Mouse (Mus musculus) midbrain, embryonic 14.5 days (tissue): Measurements from ENCODE around the gene Cd93. TPM values are rescaled to one million over a fixed set of nuclear protein-coding genes. Genes with fewer than 3 reads are reported as not detected.

Experiments
- ATAC-seq: fragments of 200-750 bp; cut with Nextera tagmentation; 2 replicates; pipeline ENCODE4 v1.8.0; 2017; ENCODE audit warnings: moderate number of reproducible peaks, moderate library complexity; ENCODE audit not compliant: low FRiP score, low TSS enrichment
- DNase-seq: peaks from one replicate; pipeline ENCODE4 v3.0.0-alpha.2; 2015
- H3K27ac ChIP-seq: fragments of 300-500 bp; sonication (generic); replicated peaks from 2 replicates; pipeline ENCODE4 v1.5.1; 2014; ENCODE audit warnings: mild to moderate bottlenecking, low read depth, low read length, moderate library complexity
- H3K27me3 ChIP-seq: fragments of 300-500 bp; sonication (generic); 2 replicates; pipeline ENCODE4 v1.6.1; 2014; ENCODE audit warnings: low read length, control low read depth, mixed read lengths; ENCODE audit not compliant: control insufficient read depth, insufficient read depth
- H3K36me3 ChIP-seq: fragments of 300-500 bp; sonication (generic); 2 replicates; pipeline ENCODE4 v1.6.1; 2014; ENCODE audit warnings: low read length, control low read depth; ENCODE audit not compliant: control insufficient read depth, insufficient read depth
- H3K4me1 ChIP-seq: fragments of 300-500 bp; sonication (generic); 2 replicates; pipeline ENCODE4 v1.6.1; 2014; ENCODE audit warnings: mild to moderate bottlenecking, antibody characterized with exemption, low read length, control low read depth; ENCODE audit not compliant: control insufficient read depth, insufficient read depth
- H3K4me2 ChIP-seq: fragments of 300-500 bp; sonication (generic); 2 replicates; pipeline ENCODE4 v1.6.1; 2014; ENCODE audit warnings: mild to moderate bottlenecking, low read length, moderate library complexity
- H3K4me3 ChIP-seq: fragments of 300-500 bp; sonication (generic); replicated peaks from 2 replicates; pipeline ENCODE4 v1.5.1; 2014; ENCODE audit warnings: low read depth, low read length
- H3K9ac ChIP-seq: fragments of 300-500 bp; sonication (generic); replicated peaks from 2 replicates; pipeline ENCODE4 v1.6.1; 2014; ENCODE audit warnings: mild to moderate bottlenecking, low read length, moderate library complexity
- H3K9me3 ChIP-seq: fragments of 300-500 bp; sonication (generic); 2 replicates; pipeline ENCODE4 v1.6.1; 2016; ENCODE audit warnings: low read length, control low read depth, mixed read lengths; ENCODE audit not compliant: control insufficient read depth
- WGBS: fragments of 180-500 bp; shearing (Covaris S2); extraction: QIAGEN DNeasy Blood & Tissue Kit; methylation state at CpG from one replicate; pipeline ENCODE4 v1.1.7; 2014; 5-methylcytosine and 5-hydroxymethylcytosine counted together
- polyA plus RNA-seq: library from polyadenylated mRNA; unstranded; fragments of >200 nt; fragmentation: Nextera tagmentation; extraction: Ambion mirVana; gene quantifications from 2 replicates; pipeline ENCODE4 v1.2.1, GENCODE M21; 2014

Gene Cd93
- polyA plus RNA-seq: 5.1 and 8.8 TPM in 2 replicates

- no peaks in the 10 kb centered on the region for H3K9me3 ChIP-seq
- no peak within 1 kb of the TSS for H3K4me3 ChIP-seq
- no peak within 1 kb of the TSS for H3K27ac ChIP-seq
- no peak within 1 kb of the TSS; the same call in 1 of the 2 replicates for H3K9ac ChIP-seq
- H3K36me3 ChIP-seq: no peaks in the 10 kb centered on the region
- H3K4me2 ChIP-seq: no peak within 1 kb of the TSS
- 67% methylated on average over 13 of the region's 13 CpGs for WGBS
- DNase-seq (no peak), ATAC-seq (no peak)
- no peaks in the 10 kb centered on the region for H3K4me1 ChIP-seq
- no peaks in the 10 kb centered on the region for H3K27me3 ChIP-seq
Measured at GRCm38 (mm10) chr2:148443249-148443958, at the start of gene Cd93. Cd93 (minus strand) TSS chr2:148443563.

- H3K9ac ChIP-seq: no peak overlapping the region
- no peaks in the 10 kb centered on the region for H3K9me3 ChIP-seq
- ATAC-seq (no peak), DNase-seq (no peak)
- no peaks in the 10 kb centered on the region for H3K27me3 ChIP-seq
- no peak overlapping the region for H3K27ac ChIP-seq
- no peak overlapping the region for H3K4me3 ChIP-seq
- no peaks in the 10 kb centered on the region for H3K36me3 ChIP-seq
- no peak overlapping the region for H3K4me2 ChIP-seq
- 80% methylated on average over 4 of the region's 4 CpGs for WGBS
- no peaks in the 10 kb centered on the region for H3K4me1 ChIP-seq
Measured at GRCm38 (mm10) chr2:148492108-148492507, 48.7 kb upstream of the Cd93 start.

- H3K9ac ChIP-seq: no peak overlapping the region
- H3K4me3 ChIP-seq: no peak overlapping the region
- 54% methylated on average over 6 of the region's 6 CpGs for WGBS
- H3K36me3 ChIP-seq: no peaks in the 10 kb centered on the region
- H3K4me2 ChIP-seq: no peak overlapping the region
- no peaks in the 10 kb centered on the region for H3K27me3 ChIP-seq
- ATAC-seq (no peak; the same call in 1 of the 2 replicates), DNase-seq (no peak)
- no peaks in the 10 kb centered on the region for H3K4me1 ChIP-seq
- no peak overlapping the region for H3K27ac ChIP-seq
- no peaks in the 10 kb centered on the region for H3K9me3 ChIP-seq
Measured at GRCm38 (mm10) chr2:148490150-148490549, 46.8 kb upstream of the Cd93 start.

GRCm38 (mm10) chr2:148488885-148489284 is 45.5 kb upstream of the Cd93 start:
- Histone ChIP-seq H3K4me3 (no peak overlapping the region), H3K27ac (no peak overlapping the region), H3K4me1 (no peaks in the 10 kb centered on the region), H3K4me2 (no peak overlapping the region), H3K36me3 (no peaks in the 10 kb centered on the region), H3K27me3 (no peaks in the 10 kb centered on the region), H3K9ac (no peak overlapping the region), H3K9me3 (no peaks in the 10 kb centered on the region)
- DNase-seq (no peak), ATAC-seq (no peak)
- WGBS: 93% methylated on average over 2 of the region's 2 CpGs

GRCm38 (mm10) chr2:148485576-148485975 is 42.2 kb upstream of the Cd93 start:
- Histone ChIP-seq H3K4me2 (no peak overlapping the region), H3K4me3 (no peak overlapping the region), H3K36me3 (no peaks in the 10 kb centered on the region), H3K4me1 (no peaks in the 10 kb centered on the region), H3K9ac (no peak overlapping the region), H3K27me3 (no peaks in the 10 kb centered on the region), H3K27ac (no peak overlapping the region), H3K9me3 (no peaks in the 10 kb centered on the region)
- 92% methylated on average over 4 of the region's 4 CpGs for WGBS
- ATAC-seq (no peak), DNase-seq (no peak)

GRCm38 (mm10) chr2:148480376-148480775 is 37.0 kb upstream of the Cd93 start:
- no peaks in the 10 kb centered on the region for H3K4me1 ChIP-seq
- ATAC-seq: no peak

GRCm38 (mm10) chr2:148478141-148478701 is 34.9 kb upstream of the Cd93 start:
- Histone ChIP-seq H3K36me3 (no peaks in the 10 kb centered on the region), H3K4me3 (no peak overlapping the region), H3K9me3 (no peaks in the 10 kb centered on the region), H3K4me2 (no peak overlapping the region), H3K27me3 (no peaks in the 10 kb centered on the region), H3K4me1 (no peaks in the 10 kb centered on the region), H3K9ac (no peak overlapping the region), H3K27ac (no peak overlapping the region)
- 23% methylated on average over 3 of the region's 3 CpGs for WGBS
- peak; percentile 47 for DNase-seq
- ATAC-seq: peak; percentile 62; the same call in 1 of the 2 replicates

More at GRCm38 (mm10) chr2:148480376-148480775, 37.0 kb upstream of the Cd93 start:
- H3K4me2 ChIP-seq: no peak overlapping the region
- no peak overlapping the region for H3K4me3 ChIP-seq
- no peaks in the 10 kb centered on the region for H3K9me3 ChIP-seq
- no peak for DNase-seq
- no peaks in the 10 kb centered on the region for H3K36me3 ChIP-seq
- no peaks in the 10 kb centered on the region for H3K27me3 ChIP-seq
- H3K9ac ChIP-seq: no peak overlapping the region
- 89% methylated on average over 8 of the region's 8 CpGs for WGBS
- H3K27ac ChIP-seq: no peak overlapping the region

- Histone ChIP-seq H3K36me3 (no peaks in the 10 kb centered on the region), H3K9ac (no peak overlapping the region), H3K27ac (no peak overlapping the region), H3K4me3 (no peak overlapping the region), H3K27me3 (no peaks in the 10 kb centered on the region), H3K4me1 (no peaks in the 10 kb centered on the region), H3K9me3 (no peaks in the 10 kb centered on the region), H3K4me2 (no peak overlapping the region)
- 68% methylated on average over 2 of the region's 2 CpGs for WGBS
- ATAC-seq (no peak), DNase-seq (no peak)
Measured at GRCm38 (mm10) chr2:148477346-148477745, 34.0 kb upstream of the Cd93 start.

- ATAC-seq: no peak
- Histone ChIP-seq H3K27me3 (no peaks in the 10 kb centered on the region), H3K9me3 (no peaks in the 10 kb centered on the region), H3K36me3 (no peaks in the 10 kb centered on the region), H3K4me1 (no peaks in the 10 kb centered on the region), H3K4me3 (no peak overlapping the region), H3K27ac (no peak overlapping the region), H3K9ac (no peak overlapping the region), H3K4me2 (no peak overlapping the region)
- 78% methylated on average over 4 of the region's 4 CpGs for WGBS
- no peak for DNase-seq
Measured at GRCm38 (mm10) chr2:148476576-148476975, 33.2 kb upstream of the Cd93 start.
